Mouse (Mus musculus): ENCODE measurements around the gene Med27. TPM values are rescaled to one million over a fixed set of nuclear protein-coding genes. Genes with fewer than 3 reads are reported as not detected.

The Med27 gene
- polyA plus RNA-seq, 1 experiment from 2014 or later, result 67.6 TPM

GRCm38 (mm10) chr2:29506411-29506810, 159.8 kb downstream of the Med27 start:
- ATAC-seq (ENCODE audit: low FRiP score), result no peak
- H3K9ac ChIP-seq (replicated peaks), result no peak overlapping the region
- WGBS, result 40% methylated on average over 4 of the region's 4 CpGs
- H3K36me3 ChIP-seq, result 0 out of 2 replicates have a peak, but pooled peaks cover 2% of the 10 kb centered on the region
- no peak overlapping the region for H3K27ac ChIP-seq (replicated peaks)
- H3K4me1 ChIP-seq, result no peaks in the 10 kb centered on the region
- H3K9me3 ChIP-seq (replicated peaks), result no peaks in the 10 kb centered on the region
- no peak overlapping the region for H3K4me2 ChIP-seq
- no peaks in the 10 kb centered on the region for H3K27me3 ChIP-seq (replicated peaks)
- H3K4me3 ChIP-seq (replicated peaks), result no peak overlapping the region

- WGBS, result 28% methylated on average over 7 of the region's 7 CpGs
- H3K27ac ChIP-seq (replicated peaks), result no peak overlapping the region
- H3K27me3 ChIP-seq (replicated peaks), result no peaks in the 10 kb centered on the region
- 0 out of 2 replicates have a peak, but pooled peaks cover 2% of the 10 kb centered on the region for H3K36me3 ChIP-seq
- no peak for ATAC-seq (ENCODE audit: low FRiP score)
- no peaks in the 10 kb centered on the region for H3K9me3 ChIP-seq (replicated peaks)
- no peak overlapping the region for H3K4me3 ChIP-seq (replicated peaks)
- no peak overlapping the region for H3K9ac ChIP-seq (replicated peaks)
- no peak overlapping the region for H3K4me2 ChIP-seq
- peaks cover 15% of the 10 kb centered on the region for H3K4me1 ChIP-seq
These were observed 166.5 kb downstream of the Med27 start for GRCm38 (mm10) chr2:29513131-29513530.

GRCm38 (mm10) chr2:29514836-29515235, 168.2 kb downstream of the Med27 start:
- Histone ChIP-seq H3K4me2 (no peak overlapping the region), H3K27me3 (replicated peaks) (no peaks in the 10 kb centered on the region), H3K9ac (replicated peaks) (no peak overlapping the region), H3K4me1 (peaks cover 24% of the 10 kb centered on the region), H3K36me3 (0 out of 2 replicates have a peak, but pooled peaks cover 2% of the 10 kb centered on the region), H3K27ac (replicated peaks) (no peak overlapping the region), H3K9me3 (replicated peaks) (no peaks in the 10 kb centered on the region), H3K4me3 (replicated peaks) (no peak overlapping the region)
- ATAC-seq (ENCODE audit: low FRiP score), result no peak
- WGBS, result 74% methylated on average over 6 of the region's 6 CpGs

GRCm38 (mm10) chr2:29515831-29516447, 169.3 kb downstream of the Med27 start:
- peaks cover 24% of the 10 kb centered on the region for H3K4me1 ChIP-seq
- 74% methylated on average over 4 of the region's 4 CpGs for WGBS
- no peak overlapping the region for H3K9ac ChIP-seq (replicated peaks)
- no peaks in the 10 kb centered on the region for H3K36me3 ChIP-seq
- no peaks in the 10 kb centered on the region for H3K9me3 ChIP-seq (replicated peaks)
- ATAC-seq (ENCODE audit: low FRiP score), result no peak
- H3K27me3 ChIP-seq (replicated peaks), result no peaks in the 10 kb centered on the region
- no peak overlapping the region for H3K4me2 ChIP-seq
- H3K4me3 ChIP-seq (replicated peaks), result no peak overlapping the region
- no peak overlapping the region for H3K27ac ChIP-seq (replicated peaks)

GRCm38 (mm10) chr2:29516621-29517170, 170.1 kb downstream of the Med27 start:
- Histone ChIP-seq H3K4me2 (no peak overlapping the region), H3K27ac (replicated peaks) (no peak overlapping the region), H3K9me3 (replicated peaks) (no peaks in the 10 kb centered on the region), H3K4me1 (peaks cover 24% of the 10 kb centered on the region), H3K4me3 (replicated peaks) (no peak overlapping the region), H3K9ac (replicated peaks) (no peak overlapping the region), H3K27me3 (replicated peaks) (no peaks in the 10 kb centered on the region), H3K36me3 (no peaks in the 10 kb centered on the region)
- 28% methylated on average over 9 of the region's 9 CpGs for WGBS
- no peak for ATAC-seq (ENCODE audit: low FRiP score)

GRCm38 (mm10) chr2:29519402-29519801, 172.8 kb downstream of the Med27 start:
- no peak overlapping the region for H3K4me3 ChIP-seq (replicated peaks)
- no peaks in the 10 kb centered on the region for H3K36me3 ChIP-seq
- ATAC-seq (ENCODE audit: low FRiP score), result no peak
- no peak overlapping the region for H3K9ac ChIP-seq (replicated peaks)
- H3K9me3 ChIP-seq (replicated peaks), result no peaks in the 10 kb centered on the region
- H3K27me3 ChIP-seq (replicated peaks), result no peaks in the 10 kb centered on the region
- peaks cover 25% of the 10 kb centered on the region for H3K4me1 ChIP-seq
- no peak overlapping the region for H3K4me2 ChIP-seq
- no peak overlapping the region for H3K27ac ChIP-seq (replicated peaks)
- WGBS, result 27% methylated on average over 3 of the region's 3 CpGs

GRCm38 (mm10) chr2:29520206-29520605, 173.6 kb downstream of the Med27 start:
- no peaks in the 10 kb centered on the region for H3K9me3 ChIP-seq (replicated peaks)
- H3K4me2 ChIP-seq, result no peak overlapping the region
- no peak for ATAC-seq (ENCODE audit: low FRiP score)
- 70% methylated on average over 6 of the region's 6 CpGs for WGBS
- no peak overlapping the region for H3K27ac ChIP-seq (replicated peaks)
- no peak overlapping the region for H3K4me3 ChIP-seq (replicated peaks)
- H3K27me3 ChIP-seq (replicated peaks), result no peaks in the 10 kb centered on the region
- no peak overlapping the region for H3K9ac ChIP-seq (replicated peaks)
- no peaks in the 10 kb centered on the region for H3K36me3 ChIP-seq
- H3K4me1 ChIP-seq, result peaks cover 25% of the 10 kb centered on the region

GRCm38 (mm10) chr2:29521486-29521885, 174.9 kb downstream of the Med27 start:
- H3K4me2 ChIP-seq, result no peak overlapping the region
- H3K27me3 ChIP-seq (replicated peaks), result no peaks in the 10 kb centered on the region
- 89% methylated on average over 7 of the region's 7 CpGs for WGBS
- H3K36me3 ChIP-seq, result no peaks in the 10 kb centered on the region
- no peaks in the 10 kb centered on the region for H3K9me3 ChIP-seq (replicated peaks)
- H3K4me1 ChIP-seq, result peaks cover 33% of the 10 kb centered on the region
- ATAC-seq (ENCODE audit: low FRiP score), result no peak
- no peak overlapping the region for H3K9ac ChIP-seq (replicated peaks)
- no peak overlapping the region for H3K4me3 ChIP-seq (replicated peaks)
- H3K27ac ChIP-seq (replicated peaks), result no peak overlapping the region

- H3K27ac ChIP-seq (replicated peaks), result no peak overlapping the region
These were observed 177.5 kb downstream of the Med27 start for GRCm38 (mm10) chr2:29523918-29524811.

GRCm38 (mm10) chr2:29525273-29525805, 178.7 kb downstream of the Med27 start:
- Histone ChIP-seq H3K27me3 (replicated peaks) (no peaks in the 10 kb centered on the region), H3K9me3 (replicated peaks) (no peaks in the 10 kb centered on the region), H3K27ac (replicated peaks) (no peak overlapping the region), H3K36me3 (no peaks in the 10 kb centered on the region), H3K9ac (replicated peaks) (no peak overlapping the region), H3K4me3 (replicated peaks) (no peak overlapping the region), H3K4me1 (peaks cover 19% of the 10 kb centered on the region), H3K4me2 (no peak overlapping the region)
- WGBS, result 48% methylated on average over 4 of the region's 4 CpGs
- ATAC-seq (ENCODE audit: low FRiP score), result no peak

More at GRCm38 (mm10) chr2:29523918-29524811, 177.5 kb downstream of the Med27 start:
- peaks cover 25% of the 10 kb centered on the region for H3K4me1 ChIP-seq
- 57% methylated on average over 12 of the region's 12 CpGs for WGBS
- H3K9ac ChIP-seq (replicated peaks), result no peak overlapping the region
- H3K27me3 ChIP-seq (replicated peaks), result no peaks in the 10 kb centered on the region
- H3K4me3 ChIP-seq (replicated peaks), result no peak overlapping the region
- H3K9me3 ChIP-seq (replicated peaks), result no peaks in the 10 kb centered on the region
- H3K36me3 ChIP-seq, result no peaks in the 10 kb centered on the region
- no peak for ATAC-seq (ENCODE audit: low FRiP score)
- no peak overlapping the region for H3K4me2 ChIP-seq

- 63% methylated on average over 14 of the region's 14 CpGs for WGBS
- Histone ChIP-seq H3K36me3 (no peaks in the 10 kb centered on the region), H3K4me1 (peaks cover 19% of the 10 kb centered on the region), H3K9me3 (replicated peaks) (no peaks in the 10 kb centered on the region), H3K9ac (replicated peaks) (no peak overlapping the region), H3K4me3 (replicated peaks) (no peak overlapping the region), H3K27ac (replicated peaks) (no peak overlapping the region), H3K27me3 (replicated peaks) (no peaks in the 10 kb centered on the region), H3K4me2 (no peak overlapping the region)
- peak; percentile 69; the same call in 1 of the 2 replicates for ATAC-seq (ENCODE audit: low FRiP score)
These were observed 179.6 kb downstream of the Med27 start for GRCm38 (mm10) chr2:29526266-29526665.
